Mouse (Mus musculus) embryo, embryonic 10.5 days (tissue): ENCODE data around the gene Rnf149.

ENCODE experiments used
- DNase-seq: peaks from one replicate; pipeline ENCODE4 v3.0.0-alpha.2; 2015; ENCODE audit warnings: low spot score

The Rnf149 gene

DNA sequence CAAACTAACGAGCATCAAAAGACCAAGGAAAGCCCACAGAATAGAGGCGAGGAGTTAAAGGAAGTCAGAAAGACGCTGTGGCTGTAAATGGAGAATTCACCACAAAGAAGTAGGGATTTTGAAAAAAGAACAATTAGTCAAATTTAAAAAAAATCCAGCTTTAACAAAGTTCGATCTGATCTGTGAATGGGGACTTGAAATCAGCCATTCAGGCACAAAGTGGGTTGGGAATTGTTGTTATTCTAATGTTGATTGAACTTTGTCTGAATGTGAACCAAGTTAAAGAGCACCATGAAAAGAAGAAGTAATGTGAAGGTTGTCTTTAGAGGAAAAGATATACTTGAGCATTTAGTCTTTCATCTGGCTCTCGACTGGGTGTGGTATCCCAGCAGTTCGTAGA lies 48.9 kb downstream of the Rnf149 start:
- no peak for DNase-seq

DNA sequence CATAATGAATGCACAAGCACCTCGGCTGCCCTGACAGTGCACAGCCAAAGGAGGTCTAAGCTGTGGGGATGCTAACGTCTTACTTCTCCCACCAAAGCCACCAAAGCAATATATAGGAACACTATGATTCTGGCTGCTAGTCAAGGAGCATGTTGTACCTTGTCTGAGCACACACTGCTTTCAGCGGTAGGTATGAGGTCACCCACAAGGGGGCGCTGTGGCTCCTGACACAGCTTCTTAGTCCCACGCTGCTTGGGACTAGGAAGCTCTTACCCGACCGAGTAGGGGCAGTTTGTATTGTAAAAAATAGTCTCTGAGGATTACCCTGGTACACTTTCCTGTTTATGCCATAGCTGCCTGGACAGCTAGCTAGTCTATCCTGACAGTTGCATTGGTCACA lies 49.8 kb downstream of the Rnf149 start:
- peak; percentile 91 for DNase-seq

DNA sequence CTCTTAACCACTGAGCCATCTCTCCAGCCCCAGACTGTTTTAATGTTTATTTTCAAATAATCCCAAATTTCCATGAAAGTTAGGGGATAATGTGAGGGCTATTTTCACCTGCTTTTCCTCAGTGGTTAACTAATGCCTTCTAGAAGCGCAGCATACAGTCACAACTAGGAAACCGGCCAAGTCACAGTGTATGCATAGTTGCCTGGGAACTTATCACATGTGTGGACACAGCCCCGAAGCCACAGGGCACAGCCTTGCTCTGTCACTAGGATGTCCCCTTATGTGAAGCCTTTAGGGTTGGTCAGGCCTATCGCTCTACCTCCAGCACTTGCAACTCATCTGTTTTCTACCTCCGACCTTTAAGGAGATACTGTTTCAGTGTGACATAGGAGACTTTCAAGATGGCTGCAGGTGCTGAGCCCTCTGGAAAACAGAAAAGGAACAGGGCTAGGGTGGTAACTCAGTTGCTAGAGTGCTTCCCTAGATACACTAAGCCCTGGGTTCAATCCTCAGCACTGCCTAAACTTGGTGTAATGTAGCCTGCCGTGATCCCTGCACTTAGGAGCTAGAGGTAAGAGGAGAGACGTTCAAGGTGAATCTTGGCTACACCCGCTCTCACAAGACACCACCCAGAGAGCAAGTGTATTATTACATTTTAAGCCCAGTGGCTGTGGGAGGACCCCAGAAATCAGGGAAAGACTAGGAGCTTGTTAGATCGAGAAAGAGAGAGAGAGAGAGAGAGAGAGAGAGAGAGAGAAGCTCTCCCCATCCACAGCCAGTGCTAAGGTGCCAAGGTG lies 50.6 kb downstream of the Rnf149 start:
- no peak for DNase-seq

DNA sequence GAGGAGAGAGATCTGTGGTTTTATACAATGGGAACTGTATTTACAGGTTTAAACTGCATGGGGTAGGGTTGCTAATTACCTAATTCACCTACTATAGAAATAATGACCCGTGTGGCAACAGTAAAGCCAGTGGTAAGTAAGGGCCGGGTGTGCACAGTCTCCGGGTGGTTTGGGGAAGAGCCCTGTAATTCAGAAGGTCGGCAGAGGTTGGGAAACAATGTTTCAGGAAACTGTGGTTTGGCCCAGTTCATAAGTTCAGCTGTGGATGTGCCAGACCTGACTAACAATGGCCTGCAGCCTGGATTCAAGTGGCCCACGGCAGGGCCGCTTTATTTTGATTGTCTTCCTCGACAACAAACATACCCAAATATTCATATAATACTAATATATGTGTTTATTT lies 51.4 kb downstream of the Rnf149 start:
- DNase-seq, result no peak

DNA sequence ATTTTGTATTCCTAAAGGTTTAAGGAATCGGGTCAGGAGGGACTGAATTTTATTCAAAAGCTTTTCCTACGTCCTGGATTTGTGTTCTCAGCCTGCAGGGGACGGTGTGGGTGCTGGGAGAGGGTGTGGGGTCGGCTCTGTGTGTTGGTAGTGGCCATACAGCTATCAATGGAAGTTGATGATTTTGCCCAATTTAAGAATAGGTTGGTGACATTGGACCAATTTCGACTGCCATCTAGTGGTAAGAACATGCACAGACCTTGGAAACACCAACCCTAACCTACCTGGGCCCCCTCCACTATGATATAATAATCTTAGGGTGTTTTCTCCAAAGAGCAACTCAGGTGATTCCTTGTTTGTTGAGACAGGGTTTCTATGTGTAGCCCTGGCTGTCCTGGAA lies 54.7 kb downstream of the Rnf149 start:
- peak; percentile 70 for DNase-seq

DNA sequence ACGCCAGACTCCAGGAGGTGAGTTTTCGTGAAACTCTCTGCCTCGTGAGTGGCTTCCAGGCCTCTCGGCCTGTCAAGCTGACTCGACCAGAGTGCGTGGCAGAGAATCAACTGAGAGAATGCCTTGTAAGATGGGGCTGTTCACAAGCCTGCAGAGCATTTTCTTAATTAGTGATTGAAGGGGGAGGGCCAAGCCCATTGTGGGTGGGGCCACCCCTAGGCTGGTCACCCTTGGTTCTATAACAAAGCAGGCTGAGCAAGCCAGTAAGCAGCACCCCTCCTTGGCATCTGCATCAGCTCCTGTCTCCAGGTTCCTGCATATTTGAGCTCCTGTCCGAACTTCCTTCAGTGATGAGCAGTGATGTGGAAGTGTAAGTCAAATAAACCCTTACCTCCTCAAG lies 55.9 kb downstream of the Rnf149 start:
- no peak for DNase-seq

DNA sequence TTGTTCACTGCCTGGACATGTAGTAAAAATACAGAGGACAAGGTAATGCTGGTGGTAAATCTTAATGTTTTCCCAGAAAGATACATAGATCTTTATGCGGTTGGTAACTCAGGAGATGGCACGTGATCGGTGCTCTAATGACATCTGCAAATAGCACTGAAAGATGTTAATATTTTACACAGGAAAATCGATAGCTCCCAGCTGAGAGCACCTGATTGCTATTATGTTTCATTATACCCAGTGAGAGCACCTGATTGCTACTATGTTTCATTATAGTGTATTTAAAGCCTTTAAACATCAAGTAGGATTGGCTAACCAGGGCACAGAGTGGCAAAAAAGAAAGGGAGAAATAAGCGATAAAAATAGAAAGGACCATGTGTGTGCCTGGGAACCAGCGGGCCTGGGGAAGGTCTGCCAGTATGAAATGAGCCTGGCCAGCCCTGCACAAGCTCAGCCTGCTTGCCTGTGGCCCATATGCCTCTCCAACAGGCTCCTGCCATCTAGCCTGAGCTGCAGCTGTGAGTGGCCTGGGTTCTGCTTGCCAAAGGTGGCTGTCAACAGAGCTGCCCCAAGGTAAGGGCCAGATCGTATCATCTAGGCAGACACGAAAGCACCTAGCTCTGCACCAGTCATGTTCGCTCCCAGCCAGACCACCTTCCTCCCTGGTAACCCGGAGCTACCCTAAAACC lies 61.8 kb downstream of the Rnf149 start:
- DNase-seq, result no peak

DNA sequence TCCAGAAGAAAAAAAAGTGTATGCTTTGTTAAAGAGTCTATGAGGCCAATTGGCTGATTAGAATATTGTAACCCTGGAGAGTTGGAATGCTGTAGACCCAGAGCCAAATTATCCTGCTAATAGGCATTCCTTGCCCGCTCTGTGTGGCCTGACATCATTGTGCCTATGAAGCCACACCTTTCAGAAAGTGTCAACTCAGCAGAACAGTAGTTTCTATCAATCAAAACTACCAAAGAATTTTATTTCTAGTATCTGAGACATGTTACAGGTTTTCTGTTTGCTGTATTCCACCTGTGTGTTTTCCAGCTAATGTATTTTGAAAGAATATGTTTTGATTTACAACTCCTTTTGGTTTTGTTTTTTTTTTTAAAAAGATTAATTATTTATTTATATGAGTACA lies 65.0 kb downstream of the Rnf149 start:
- no peak for DNase-seq

DNA sequence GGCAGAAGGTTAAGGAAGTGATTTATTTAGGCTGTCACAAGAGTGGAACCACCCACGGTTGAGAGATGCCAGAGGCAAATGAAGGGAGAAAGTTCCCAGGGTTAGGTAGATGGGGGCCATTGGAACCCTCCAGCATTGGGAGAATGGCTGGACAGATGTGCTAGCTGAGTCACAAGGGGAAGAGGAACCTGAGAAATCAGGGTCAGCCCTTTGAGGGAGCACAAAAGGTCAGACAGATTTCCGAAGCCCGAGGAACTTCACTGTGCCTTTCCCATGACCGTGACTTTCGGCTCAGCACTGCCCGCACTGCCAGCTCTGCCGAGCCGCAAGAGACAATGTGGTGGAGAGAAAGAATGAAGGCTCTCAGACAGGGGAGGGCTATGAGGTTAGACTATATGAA lies 65.4 kb downstream of the Rnf149 start:
- DNase-seq, result no peak

DNA sequence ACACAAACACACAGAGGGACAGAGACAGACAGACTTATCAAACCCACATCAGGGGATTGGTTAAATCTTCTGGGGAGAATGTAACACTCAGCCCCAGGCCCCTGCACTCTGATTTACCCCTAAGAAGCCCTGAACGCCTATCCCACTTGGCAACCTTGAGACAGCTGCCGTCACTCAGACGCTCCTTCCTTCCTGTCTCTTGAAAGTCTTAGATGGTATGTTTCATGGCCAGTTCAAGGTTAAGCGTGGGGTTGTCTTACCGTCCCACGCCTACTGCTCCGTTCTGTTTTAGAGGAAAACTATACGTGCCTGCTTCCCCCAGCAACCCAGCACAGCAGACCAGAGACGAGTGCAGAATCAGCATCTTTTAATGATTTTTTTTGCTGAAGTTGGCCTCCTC lies 71.6 kb downstream of the Rnf149 start:
- no peak for DNase-seq

DNA sequence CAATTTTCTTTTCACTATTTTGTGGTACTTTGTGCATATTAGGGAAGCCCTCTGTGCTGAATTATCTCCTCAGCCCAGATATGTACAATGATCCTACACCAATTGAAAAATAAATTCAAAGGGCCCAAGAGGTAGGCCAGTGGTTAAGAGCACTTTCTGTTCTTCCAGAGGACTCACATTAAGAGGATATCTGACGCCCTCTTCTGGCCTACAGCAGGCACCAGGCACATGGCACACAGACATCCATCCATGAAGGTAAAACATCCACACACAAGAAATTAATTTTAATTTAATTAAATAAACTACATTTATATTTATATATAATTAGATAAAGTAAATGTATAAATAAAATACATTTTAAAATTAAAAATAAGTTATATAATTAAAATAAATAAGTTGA lies 72.9 kb downstream of the Rnf149 start:
- peak; percentile 47 for DNase-seq

DNA sequence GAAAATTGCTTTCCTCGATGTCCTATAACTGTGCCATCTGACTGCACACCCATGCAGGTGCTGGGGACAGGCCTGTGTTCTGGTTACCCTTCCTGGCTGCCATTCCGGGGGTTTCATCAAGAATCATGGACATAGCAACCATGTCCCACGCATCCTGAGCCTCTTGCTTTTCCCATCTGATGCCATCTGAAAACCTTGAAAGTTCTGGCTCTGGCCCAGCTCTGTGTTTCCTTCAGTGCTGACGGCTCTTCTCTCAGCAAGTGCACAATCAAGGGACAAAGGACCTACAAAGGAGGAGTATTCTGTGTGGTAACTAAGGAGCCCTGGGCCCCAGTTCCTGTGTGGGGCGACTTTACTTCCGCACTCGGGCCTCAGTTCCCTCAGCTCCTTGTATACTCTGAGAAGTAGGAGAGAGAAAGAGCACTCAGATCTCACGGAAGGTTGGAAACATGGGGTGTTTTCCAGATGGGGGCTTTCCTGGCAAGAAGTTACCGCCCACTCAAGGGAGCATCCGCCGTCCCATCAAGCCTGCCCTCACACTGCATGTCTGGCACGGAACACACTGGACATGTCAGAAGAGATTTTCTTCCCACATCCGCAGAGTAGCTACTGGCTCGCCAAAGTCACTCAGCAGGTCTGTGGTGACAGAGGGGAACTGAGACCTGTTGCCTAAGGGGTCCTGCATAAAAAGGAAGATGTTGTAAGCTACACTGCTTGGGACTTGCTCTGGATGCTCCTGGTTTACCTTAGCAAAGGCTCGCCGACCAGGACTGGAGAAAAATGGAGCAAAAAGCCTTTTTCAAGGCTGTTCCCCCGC lies 74.2 kb downstream of the Rnf149 start:
- no peak for DNase-seq
